Mouse (Mus musculus): ENCODE data around the gene Tcte2. TPM values are rescaled to one million over a fixed set of nuclear protein-coding genes. Genes with fewer than 3 reads are reported as not detected.
"Not testable (repeated sequence)": the region's sequence is repeated elsewhere in the genome, so short reads cannot be mapped to it uniquely, and the experiment has no call there.

Gene Tcte2
- polyA plus RNA-seq, 1 experiment from 2014 or later: 3.3 TPM

DNA sequence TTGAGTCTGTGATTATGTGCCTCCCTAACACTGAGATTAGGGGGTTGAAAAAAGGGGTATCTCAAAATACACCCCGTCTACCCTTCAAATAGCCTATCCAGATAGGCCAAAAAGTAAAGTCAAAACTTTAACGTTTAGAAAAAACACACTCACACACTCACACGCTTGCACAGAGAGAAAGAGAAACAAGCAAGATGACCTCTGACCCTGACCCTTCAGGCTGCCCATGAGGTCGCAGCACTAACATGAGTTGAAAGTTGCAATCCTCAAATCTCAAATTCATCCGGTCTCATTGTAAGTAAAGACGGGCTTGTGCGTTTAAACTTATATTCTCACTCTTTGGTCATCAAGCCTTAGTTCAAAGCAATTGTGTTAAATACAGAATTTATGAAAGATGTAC is 77.4 kb downstream of the Tcte2 start:
- WGBS: 56% methylated on average over 7 of the region's 7 CpGs

DNA sequence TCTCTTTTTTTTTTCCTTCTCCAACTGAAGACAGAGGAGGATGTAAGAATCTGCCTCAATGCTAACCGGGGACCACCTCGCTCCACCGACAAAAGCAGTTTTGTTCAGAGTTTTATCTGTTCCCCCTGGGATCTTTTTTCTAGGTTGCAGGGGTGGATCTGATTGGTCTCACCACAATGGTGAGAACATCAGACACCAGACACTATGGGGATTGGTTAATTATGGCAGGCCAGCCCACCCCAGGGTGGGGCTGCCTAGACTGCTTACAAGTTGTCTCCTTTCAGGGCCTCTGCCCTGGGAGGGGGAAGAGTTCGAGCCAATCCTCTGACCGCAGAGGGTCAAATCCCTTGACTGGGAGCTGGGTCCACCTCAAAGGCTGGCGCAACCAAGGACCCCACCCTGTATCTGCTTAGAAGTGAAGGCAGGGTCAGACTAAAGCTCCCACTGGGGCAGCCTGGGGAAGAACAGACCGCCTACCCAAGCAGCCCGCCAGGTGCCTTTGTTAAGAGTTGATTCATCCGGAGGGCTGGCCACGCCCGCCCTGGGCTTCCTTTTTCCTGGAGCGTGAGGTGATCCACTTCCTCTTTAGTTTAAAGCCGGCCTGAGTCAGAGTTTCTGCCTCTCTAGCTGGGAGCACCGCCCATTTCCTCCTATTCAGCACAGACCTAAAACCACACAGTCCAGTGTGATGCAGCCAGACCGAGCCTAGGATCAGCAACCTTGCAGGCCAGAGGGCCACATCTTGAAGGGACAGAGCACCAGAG is 78.0 kb downstream of the Tcte2 start:
- peak overlapping the region; percentile 88 for H3K27ac ChIP-seq
- peak; percentile 92 for DNase-seq (ENCODE audit: low spot score)
- WGBS: 16% methylated on average over 15 of the region's 15 CpGs
- 0 out of 2 replicates have a peak, but pooled peaks cover 3% of the 10 kb centered on the region for H3K9me3 ChIP-seq
- H3K4me1 ChIP-seq: peaks cover 55% of the 10 kb centered on the region
- peaks cover 4% of the 10 kb centered on the region; the same call in 1 of the 2 replicates for H3K36me3 ChIP-seq
- peak overlapping the region; percentile 55 for H3K4me3 ChIP-seq
- no peaks in the 10 kb centered on the region for H3K27me3 ChIP-seq (ENCODE audit: insufficient read depth, poor library complexity, severe bottlenecking)

More for the DNA sequence above, 77.4 kb downstream of the Tcte2 start:
- H3K4me3 ChIP-seq: 0 out of 2 replicates have a peak overlapping the region, but pooled peaks have one; percentile 55
- H3K27me3 ChIP-seq (ENCODE audit: insufficient read depth, poor library complexity, severe bottlenecking): no peaks in the 10 kb centered on the region
- H3K4me1 ChIP-seq: peaks cover 55% of the 10 kb centered on the region
- 0 out of 2 replicates have a peak, but pooled peaks cover 3% of the 10 kb centered on the region for H3K9me3 ChIP-seq
- no peak for DNase-seq (ENCODE audit: low spot score)
- peak overlapping the region; percentile 88 for H3K27ac ChIP-seq
- H3K36me3 ChIP-seq: peaks cover 4% of the 10 kb centered on the region; the same call in 1 of the 2 replicates

DNA sequence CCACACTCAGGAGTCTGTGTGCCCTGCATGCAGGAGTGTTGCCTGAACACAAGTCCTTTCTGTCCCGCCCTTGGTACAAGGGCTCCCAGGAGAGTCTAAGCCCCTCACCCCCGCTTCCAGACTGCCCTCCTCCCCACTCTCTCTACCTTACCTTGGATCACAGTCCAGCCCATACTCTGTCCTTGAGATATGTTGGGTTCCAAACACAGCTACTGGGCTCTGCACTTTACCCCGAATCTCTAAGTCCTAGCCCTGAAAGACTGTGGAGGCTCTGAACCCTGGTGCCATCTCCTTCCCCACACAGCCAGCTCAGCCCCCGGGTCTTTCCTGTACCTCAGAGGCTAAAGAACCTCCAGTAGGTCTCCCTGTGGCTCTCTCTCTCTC is 78.6 kb downstream of the Tcte2 start:
- H3K27ac ChIP-seq: peak overlapping the region; percentile 88
- H3K4me1 ChIP-seq: peaks cover 59% of the 10 kb centered on the region
- 24% methylated on average over 4 of the region's 4 CpGs for WGBS
- no peaks in the 10 kb centered on the region for H3K27me3 ChIP-seq (ENCODE audit: insufficient read depth, poor library complexity, severe bottlenecking)
- H3K4me3 ChIP-seq: peak overlapping the region; percentile 55
- peaks cover 4% of the 10 kb centered on the region; the same call in 1 of the 2 replicates for H3K36me3 ChIP-seq
- H3K9me3 ChIP-seq: 0 out of 2 replicates have a peak, but pooled peaks cover 3% of the 10 kb centered on the region
- DNase-seq (ENCODE audit: low spot score): no peak

DNA sequence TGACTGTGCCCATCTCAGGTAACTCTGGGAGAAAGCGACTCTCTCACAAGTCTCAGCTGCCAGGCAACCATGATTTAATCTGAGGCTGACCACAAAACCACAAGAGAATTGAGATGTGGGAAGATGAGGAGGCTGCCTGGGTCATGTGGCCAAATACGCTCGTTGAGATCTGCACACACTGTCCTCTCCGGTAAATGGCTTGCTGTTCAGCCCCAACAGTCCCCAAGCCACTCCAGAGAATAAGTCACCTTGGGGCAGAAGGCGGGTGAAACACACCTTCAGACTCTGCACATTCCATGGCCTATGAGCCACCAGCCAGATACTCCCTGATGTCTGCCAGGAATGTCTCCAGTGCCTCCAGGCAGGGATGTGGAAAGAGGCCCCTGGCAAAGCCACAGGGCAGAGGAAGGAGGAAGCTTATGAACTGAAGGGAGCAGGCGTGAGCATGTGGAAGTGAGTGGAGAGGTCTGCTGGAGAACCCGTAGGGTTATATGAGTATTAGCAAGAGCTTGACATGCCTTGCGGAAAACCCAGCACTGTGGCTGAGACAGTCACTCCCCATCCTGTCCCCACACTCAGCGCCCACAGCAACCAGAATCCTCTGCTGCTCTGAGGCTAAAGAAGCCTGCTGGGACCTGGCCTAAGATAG is 79.1 kb downstream of the Tcte2 start:
- Histone ChIP-seq H3K27ac (peak overlapping the region; percentile 88), H3K4me3 (peak overlapping the region; percentile 55), H3K36me3 (peaks cover 4% of the 10 kb centered on the region; the same call in 1 of the 2 replicates), H3K27me3 (ENCODE audit: insufficient read depth, poor library complexity, severe bottlenecking) (no peaks in the 10 kb centered on the region), H3K4me1 (peaks cover 62% of the 10 kb centered on the region), H3K9me3 (0 out of 2 replicates have a peak, but pooled peaks cover 3% of the 10 kb centered on the region)
- 39% methylated on average over 9 of the region's 9 CpGs for WGBS
- DNase-seq (ENCODE audit: low spot score): no peak

DNA sequence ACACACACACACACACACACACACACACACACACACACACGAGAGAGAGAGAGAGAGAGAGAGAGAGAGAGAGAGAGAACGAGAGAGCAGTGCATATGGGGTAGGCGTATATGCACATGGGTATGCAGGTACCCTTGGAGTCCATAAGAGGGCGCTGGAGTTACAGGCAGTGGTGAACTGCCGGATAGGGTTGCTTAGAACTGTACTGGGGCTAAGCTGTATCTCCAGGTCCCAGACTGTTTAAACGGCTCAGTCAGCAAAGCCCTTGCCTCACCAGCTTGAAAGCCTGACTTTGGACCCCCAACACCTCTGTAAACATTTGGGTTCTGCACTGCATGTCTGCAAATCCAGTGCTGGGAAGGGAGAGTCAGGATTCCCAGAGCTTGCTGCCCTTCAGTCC is 79.9 kb downstream of the Tcte2 start:
- WGBS: 86% methylated on average over 6 of the region's 6 CpGs
- Histone ChIP-seq H3K36me3 (peaks cover 4% of the 10 kb centered on the region; the same call in 1 of the 2 replicates), H3K4me1 (peaks cover 64% of the 10 kb centered on the region), H3K9me3 (0 out of 2 replicates have a peak, but pooled peaks cover 3% of the 10 kb centered on the region), H3K27me3 (ENCODE audit: insufficient read depth, poor library complexity, severe bottlenecking) (no peaks in the 10 kb centered on the region), H3K27ac (peak overlapping the region; percentile 88), H3K4me3 (peak overlapping the region; percentile 55)
- DNase-seq (ENCODE audit: low spot score): no peak

DNA sequence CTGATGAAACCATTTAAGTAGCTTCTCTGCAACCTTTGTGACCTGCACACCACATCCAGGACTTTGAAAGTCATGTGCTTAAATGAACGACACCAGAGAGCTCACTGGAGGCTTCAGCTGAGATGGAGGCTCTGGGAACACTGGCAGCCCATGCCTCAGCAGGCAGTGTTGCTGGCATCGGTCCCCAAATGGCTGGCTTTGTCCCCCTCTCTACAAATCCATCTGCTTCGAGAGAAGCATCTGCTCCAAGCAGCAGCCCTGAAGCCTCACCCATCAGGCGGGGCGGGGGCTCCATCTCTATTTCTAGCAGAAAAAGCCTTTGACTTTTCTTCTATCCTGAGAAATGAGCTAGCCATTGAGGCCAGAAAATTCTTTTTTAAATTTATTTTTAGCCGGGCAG is 80.5 kb downstream of the Tcte2 start:
- no peak overlapping the region for H3K4me3 ChIP-seq
- H3K9me3 ChIP-seq: 0 out of 2 replicates have a peak, but pooled peaks cover 3% of the 10 kb centered on the region
- H3K27ac ChIP-seq: peak overlapping the region; percentile 22; the same call in 1 of the 2 replicates
- 88% methylated on average over 6 of the region's 6 CpGs for WGBS
- H3K36me3 ChIP-seq: peaks cover 4% of the 10 kb centered on the region; the same call in 1 of the 2 replicates
- DNase-seq (ENCODE audit: low spot score): no peak
- H3K4me1 ChIP-seq: peaks cover 67% of the 10 kb centered on the region
- no peaks in the 10 kb centered on the region for H3K27me3 ChIP-seq (ENCODE audit: insufficient read depth, poor library complexity, severe bottlenecking)

DNA sequence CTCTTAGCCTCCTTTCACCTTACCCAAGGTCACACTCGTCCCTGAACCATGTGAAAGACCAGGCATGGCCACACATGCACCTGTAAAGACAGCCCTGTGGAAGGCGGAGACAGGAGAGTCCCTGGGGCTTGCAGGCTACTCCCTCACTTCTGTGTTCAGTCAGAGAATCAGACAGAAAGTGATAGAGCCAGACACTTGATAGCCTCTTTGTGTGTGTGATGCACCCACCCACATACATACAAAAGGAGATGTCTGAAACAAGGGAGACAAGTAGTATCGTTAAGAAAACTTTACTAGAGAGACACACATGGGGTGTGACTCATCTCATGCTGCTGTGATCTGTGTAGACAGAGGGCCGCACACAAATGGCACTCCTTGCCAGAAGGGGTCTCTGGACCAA is 81.3 kb downstream of the Tcte2 start:
- no peak overlapping the region for H3K4me3 ChIP-seq
- peaks cover 4% of the 10 kb centered on the region; the same call in 1 of the 2 replicates for H3K36me3 ChIP-seq
- 0 out of 2 replicates have a peak, but pooled peaks cover 3% of the 10 kb centered on the region for H3K9me3 ChIP-seq
- 59% methylated on average over 4 of the region's 4 CpGs for WGBS
- H3K27me3 ChIP-seq (ENCODE audit: insufficient read depth, poor library complexity, severe bottlenecking): no peaks in the 10 kb centered on the region
- peaks cover 70% of the 10 kb centered on the region for H3K4me1 ChIP-seq
- H3K27ac ChIP-seq: peak overlapping the region; percentile 69
- DNase-seq (ENCODE audit: low spot score): no peak

DNA sequence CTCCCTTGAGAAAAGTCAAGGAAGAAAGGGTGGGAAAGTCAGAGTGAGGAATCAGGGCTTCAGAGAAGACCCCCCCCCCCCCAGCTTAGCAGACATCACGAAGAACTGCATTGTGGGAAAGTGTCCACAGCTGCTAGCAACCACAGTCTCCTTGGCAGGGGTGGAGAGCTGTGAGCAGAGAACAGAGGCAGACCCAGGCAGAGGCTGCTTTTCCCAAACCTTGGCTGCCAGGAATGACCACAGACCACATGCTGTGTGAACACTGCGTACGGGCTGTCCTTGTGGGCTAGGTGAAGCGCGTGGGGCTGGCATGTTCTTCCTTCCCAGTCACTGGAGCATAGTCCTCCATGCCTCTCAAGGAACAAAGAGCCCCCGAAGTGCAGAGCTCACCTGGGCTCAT is 81.9 kb downstream of the Tcte2 start:
- Histone ChIP-seq H3K4me3 (no peak overlapping the region), H3K27ac (peak overlapping the region; percentile 69)

DNA sequence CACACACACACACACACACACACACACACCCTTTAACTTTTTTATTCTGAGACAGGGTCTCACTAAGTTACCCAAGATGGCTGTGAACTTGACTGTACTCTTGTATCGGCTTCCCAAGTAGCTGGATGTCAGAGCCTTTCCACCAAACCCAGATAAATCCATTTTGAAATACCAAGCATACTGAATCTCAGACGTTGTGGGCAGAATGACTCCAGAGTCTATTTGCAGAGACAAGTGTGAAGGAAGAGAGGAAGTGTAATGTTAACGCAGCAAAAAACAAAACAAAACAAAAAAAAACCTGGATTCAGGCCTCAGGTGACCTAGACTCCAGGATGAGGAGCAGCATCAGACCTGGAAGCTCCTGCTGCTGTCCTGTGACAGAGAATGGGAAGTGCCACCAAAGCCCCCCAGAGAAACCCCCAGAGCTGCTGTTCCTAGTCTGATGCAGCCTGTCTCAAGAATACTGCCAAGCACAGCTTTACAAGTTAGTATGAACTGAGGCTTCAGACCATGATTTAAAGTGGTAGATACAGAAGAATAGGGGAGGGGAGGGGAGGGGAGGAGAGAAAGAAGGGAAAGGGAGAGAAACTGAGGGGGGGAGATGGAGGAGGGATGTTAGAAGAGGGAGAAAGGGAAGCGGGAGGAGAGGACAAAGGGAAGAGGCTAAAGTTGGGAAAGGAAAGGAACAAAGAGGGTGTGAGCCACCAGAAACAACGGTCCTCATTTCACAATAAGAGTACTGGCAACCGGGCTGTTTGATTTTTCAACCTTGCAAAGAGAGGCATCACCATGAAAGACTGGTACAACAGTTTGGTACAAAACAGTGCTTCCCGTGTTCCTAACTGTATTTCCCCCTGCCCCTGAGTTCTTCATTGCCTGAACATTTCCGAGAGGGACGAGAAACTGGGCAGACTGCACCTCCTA is 84.1 kb downstream of the Tcte2 start:
- H3K27ac ChIP-seq: peak overlapping the region; percentile 81
- DNase-seq (ENCODE audit: low spot score): no peak
- 40% methylated on average over 9 of the region's 9 CpGs for WGBS
- H3K4me3 ChIP-seq: no peak overlapping the region
- H3K36me3 ChIP-seq: peaks cover 4% of the 10 kb centered on the region; the same call in 1 of the 2 replicates
- peaks cover 47% of the 10 kb centered on the region for H3K4me1 ChIP-seq
- H3K9me3 ChIP-seq: 0 out of 2 replicates have a peak, but pooled peaks cover 3% of the 10 kb centered on the region
- no peaks in the 10 kb centered on the region for H3K27me3 ChIP-seq (ENCODE audit: insufficient read depth, poor library complexity, severe bottlenecking)

More for the DNA sequence above, 81.9 kb downstream of the Tcte2 start:
- DNase-seq (ENCODE audit: low spot score): no peak
- Histone ChIP-seq H3K27me3 (ENCODE audit: insufficient read depth, poor library complexity, severe bottlenecking) (no peaks in the 10 kb centered on the region), H3K4me1 (peaks cover 64% of the 10 kb centered on the region), H3K36me3 (peaks cover 4% of the 10 kb centered on the region; the same call in 1 of the 2 replicates), H3K9me3 (0 out of 2 replicates have a peak, but pooled peaks cover 3% of the 10 kb centered on the region)
- WGBS: 92% methylated on average over 6 of the region's 6 CpGs

DNA sequence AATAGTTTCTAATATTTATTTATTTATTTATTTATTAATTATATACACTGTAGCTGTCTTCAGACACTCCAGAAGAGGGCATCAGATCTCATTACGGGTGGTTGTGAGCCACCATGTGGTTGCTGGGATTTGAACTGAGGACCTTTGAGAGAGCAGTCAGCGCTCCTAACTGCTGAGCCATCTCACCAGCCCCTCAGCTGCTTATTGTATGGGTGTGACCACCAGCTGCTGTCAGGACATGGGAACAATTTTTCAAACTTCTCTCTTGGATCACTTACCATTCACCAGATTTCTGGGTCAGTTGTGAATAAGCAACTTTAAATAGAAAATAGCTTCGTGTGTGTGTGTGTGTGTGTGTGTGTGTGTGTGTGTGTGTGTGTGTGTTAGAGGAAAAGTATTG is 85.5 kb downstream of the Tcte2 start:
- 92% methylated on average over 3 of the region's 3 CpGs for WGBS
- Histone ChIP-seq H3K27ac (peak overlapping the region; percentile 81; the same call in 1 of the 2 replicates), H3K4me1 (peaks cover 45% of the 10 kb centered on the region)
- not testable (repeated sequence) for H3K36me3 ChIP-seq; H3K4me3 ChIP-seq; H3K27me3 ChIP-seq (ENCODE audit: insufficient read depth, poor library complexity, severe bottlenecking); H3K9me3 ChIP-seq; DNase-seq (ENCODE audit: low spot score)

DNA sequence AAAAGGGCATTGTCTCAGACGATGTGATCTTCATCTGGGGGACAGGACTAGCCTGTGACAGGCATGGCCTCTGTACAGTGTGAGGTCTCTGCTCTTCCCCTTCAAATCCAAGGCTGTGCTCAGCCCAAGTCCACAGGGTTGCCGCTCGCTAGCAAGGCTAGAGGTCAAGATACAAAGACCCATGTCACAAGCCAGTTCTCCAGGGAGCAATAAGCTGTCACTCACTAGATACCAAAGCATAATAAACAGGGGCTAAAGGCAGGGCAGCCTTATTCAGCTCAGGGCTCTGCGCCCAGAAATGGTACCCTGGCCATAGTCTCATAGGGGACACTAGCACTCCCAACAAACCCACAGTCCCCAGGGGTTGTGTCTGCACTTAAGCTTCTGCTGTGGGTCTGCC is 86.0 kb downstream of the Tcte2 start:
- no peak for DNase-seq (ENCODE audit: low spot score)
- Histone ChIP-seq H3K9me3 (no peaks in the 10 kb centered on the region), H3K36me3 (peaks cover 4% of the 10 kb centered on the region; the same call in 1 of the 2 replicates), H3K27ac (no peak overlapping the region), H3K27me3 (ENCODE audit: insufficient read depth, poor library complexity, severe bottlenecking) (no peaks in the 10 kb centered on the region), H3K4me3 (no peak overlapping the region), H3K4me1 (peaks cover 47% of the 10 kb centered on the region)
- 68% methylated on average over 4 of the region's 4 CpGs for WGBS

DNA sequence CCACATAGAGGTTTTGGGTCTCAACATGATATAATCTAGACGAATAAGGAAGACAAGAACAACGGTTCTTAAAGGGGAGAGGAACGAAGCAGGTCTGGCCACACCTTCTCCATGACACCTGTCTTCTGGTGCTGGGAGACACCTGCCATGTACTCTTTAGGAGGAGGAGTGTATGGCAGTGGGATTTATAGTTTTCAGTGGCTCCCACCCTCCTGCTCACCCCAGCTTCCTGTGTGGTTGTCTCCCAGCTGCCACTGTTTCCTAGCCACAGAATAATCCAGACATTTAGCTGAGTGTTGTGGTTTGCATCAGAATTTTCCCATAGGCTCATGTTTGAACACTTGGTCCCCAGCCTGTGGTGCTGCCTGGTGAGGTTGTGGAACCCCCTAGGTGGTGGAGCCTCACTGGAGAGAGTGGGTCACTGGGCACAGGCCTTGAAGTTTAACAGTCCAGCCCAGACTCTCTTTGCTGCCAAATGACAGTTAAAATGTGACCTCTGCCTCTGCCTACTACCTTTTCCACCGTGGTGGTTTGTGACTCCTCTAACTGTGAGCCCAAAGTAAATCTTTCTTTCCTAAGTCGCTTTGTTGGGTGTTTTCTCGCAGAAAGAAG is 86.8 kb downstream of the Tcte2 start:
- H3K4me1 ChIP-seq: peaks cover 46% of the 10 kb centered on the region
- H3K27ac ChIP-seq: no peak overlapping the region
- DNase-seq (ENCODE audit: low spot score): no peak
- H3K36me3 ChIP-seq: peaks cover 2% of the 10 kb centered on the region; the same call in 1 of the 2 replicates
- 73% methylated on average over 6 of the region's 6 CpGs for WGBS
- no peaks in the 10 kb centered on the region for H3K9me3 ChIP-seq
- H3K4me3 ChIP-seq: no peak overlapping the region
- no peaks in the 10 kb centered on the region for H3K27me3 ChIP-seq (ENCODE audit: insufficient read depth, poor library complexity, severe bottlenecking)

All from heart, embryonic 10.5 days (tissue).